Mouse (Mus musculus) c-Kit-positive CD71-negative TER-119-negative erythroid progenitor cells, embryonic 14.5 days (primary cell): Measurements from ENCODE around the gene Fam111a.
A peak's percentile ranks its signal among the peaks of the same experiment; 100 is the strongest.
"Not testable (repeated sequence)": the region's sequence is repeated elsewhere in the genome, so short reads cannot be mapped to it uniquely, and the experiment has no call there.

Experiments
- DNase-seq: peaks from one replicate; pipeline ENCODE4 v3.0.0-alpha.2; 2013; ENCODE audit warnings: low read depth

Fam111a gene

DNA sequence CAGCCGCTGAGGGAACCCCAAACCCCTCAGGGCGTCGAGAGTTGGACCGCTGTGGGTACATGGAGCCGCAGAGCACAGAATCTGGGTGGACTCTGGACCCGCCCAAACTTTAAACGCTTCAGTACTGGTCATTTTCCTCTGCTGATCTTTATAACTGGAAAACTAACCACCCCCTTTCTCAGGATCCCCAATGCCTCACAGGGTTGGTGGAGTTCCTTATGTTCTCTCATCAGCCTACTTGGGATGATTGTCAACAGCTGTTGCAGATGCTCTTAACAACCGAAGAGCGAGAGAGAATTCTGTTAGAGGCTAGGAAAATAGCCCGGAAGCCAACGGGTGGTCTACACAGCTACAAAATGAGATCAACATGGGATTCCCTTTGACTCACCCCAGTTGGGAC is at the start of gene Fam111a:
TSS of gene Fam111a (plus strand) at position 301 of the 400 bp plus-strand sequence.
- not testable (repeated sequence) for DNase-seq

DNA sequence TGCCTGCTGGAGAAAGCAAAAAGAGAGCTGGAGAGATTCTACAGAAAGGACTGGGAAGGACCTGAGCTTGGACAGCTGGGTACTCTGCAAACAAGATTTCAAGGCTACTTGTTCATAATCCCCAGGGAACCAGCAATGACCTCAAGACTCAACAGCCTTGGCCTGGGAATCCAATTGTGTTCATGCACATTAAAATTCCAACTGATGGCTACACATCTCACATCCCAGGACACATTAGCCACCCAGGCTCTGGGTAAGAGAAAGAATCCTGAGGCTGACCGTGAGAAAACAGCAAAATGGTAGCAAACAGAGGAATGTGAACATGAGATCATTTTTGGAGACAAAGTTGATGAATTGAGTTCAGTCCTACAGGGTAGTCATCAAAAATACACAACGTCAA is 49.3 kb upstream of the Fam111a start:
- no peak for DNase-seq

DNA sequence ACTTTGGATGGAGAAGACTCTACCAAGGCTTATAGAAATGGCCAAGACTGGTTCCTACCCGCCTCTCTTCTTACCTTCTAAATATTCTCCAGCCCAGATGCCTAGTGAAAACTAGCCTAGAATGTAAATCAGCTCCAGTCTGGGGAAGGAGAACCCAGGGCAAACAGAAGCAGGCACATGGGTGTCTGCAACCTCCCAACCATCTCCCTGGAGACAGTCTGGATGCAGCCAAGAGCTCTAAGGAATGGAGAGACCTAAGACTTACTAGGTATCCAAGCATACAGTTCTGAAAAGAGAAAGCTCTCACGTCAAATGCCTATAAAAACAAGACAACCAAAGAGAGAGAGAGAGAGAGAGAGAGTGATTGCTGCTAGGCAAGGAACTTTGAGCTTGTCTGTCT is 47.6 kb upstream of the Fam111a start:
- DNase-seq = no peak

DNA sequence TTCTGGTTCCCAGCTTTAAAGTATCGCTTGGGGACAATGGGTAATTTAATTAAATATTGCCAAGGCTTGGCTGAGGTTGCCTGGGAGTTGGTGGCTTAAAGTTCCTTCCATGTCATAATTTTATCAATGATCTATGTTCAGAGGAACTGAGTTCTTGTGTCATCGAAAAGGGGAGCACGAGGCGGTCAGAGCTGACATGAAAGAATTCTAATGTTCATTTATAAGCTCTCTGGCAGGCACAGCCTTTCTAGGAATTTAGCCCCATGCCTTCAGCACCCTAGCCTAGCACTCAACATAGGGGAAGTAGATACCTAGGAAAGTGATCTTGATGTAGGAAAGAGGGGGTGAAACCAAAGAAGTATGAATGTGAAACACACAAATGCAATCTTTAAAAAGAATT is 47.2 kb upstream of the Fam111a start:
- DNase-seq = no peak

GRCm38 (mm10) chr19:12498941-12499340 is 46.6 kb upstream of the Fam111a start:
- no peak for DNase-seq

GRCm38 (mm10) chr19:12499485-12499884 is 46.1 kb upstream of the Fam111a start:
- DNase-seq = no peak

GRCm38 (mm10) chr19:12500124-12500523 is 45.4 kb upstream of the Fam111a start:
- DNase-seq = no peak

DNA sequence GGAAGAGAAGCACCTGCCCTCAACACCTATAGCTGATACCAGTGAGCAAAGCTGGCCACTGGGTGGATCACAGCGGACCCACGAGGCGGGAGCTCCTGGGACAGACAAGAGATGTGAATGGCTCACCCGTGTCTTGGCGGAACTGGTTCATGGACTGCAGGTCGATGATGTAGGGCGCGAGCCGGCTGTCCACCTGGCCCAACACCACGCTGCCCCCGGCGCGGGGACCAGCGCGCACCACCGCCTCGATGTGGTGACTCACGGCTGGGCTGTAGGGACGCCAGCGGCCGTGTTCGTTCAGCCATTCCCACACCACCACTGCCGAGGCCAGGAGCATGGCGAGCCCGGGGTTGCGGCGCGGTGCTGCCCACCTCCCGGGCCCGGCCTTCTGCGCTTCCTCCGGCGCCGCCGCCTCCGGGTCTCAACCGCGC is 44.6 kb upstream of the Fam111a start:
- no peak for DNase-seq

GRCm38 (mm10) chr19:12501370-12502347 is 43.9 kb upstream of the Fam111a start, which contains the start of gene Dtx4:
Dtx4 (minus strand) TSS chr19:12501454.
- peak; percentile 94 for DNase-seq

DNA sequence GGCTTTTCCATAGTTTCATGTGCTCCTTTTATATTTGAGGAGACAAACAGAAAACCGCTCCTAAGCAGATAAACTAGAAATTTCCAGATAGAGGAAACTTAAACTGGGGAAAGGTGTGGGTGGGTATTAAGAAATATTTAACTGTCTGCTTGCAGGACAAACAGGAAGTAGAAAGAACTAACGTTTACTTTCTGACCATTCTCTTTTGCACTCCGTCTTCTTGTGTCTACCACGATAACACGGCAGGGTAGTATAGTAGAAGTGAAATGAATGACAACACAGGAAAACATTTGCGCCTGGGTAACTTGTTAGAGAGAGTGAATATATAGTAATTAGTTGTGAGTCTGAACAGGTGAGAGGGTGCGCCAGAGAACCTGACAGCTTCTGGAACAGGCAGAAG is 42.8 kb upstream of the Fam111a start:
- DNase-seq = no peak

- no peak for DNase-seq
Measured at GRCm38 (mm10) chr19:12514621-12515020, 30.9 kb upstream of the Fam111a start.

DNA sequence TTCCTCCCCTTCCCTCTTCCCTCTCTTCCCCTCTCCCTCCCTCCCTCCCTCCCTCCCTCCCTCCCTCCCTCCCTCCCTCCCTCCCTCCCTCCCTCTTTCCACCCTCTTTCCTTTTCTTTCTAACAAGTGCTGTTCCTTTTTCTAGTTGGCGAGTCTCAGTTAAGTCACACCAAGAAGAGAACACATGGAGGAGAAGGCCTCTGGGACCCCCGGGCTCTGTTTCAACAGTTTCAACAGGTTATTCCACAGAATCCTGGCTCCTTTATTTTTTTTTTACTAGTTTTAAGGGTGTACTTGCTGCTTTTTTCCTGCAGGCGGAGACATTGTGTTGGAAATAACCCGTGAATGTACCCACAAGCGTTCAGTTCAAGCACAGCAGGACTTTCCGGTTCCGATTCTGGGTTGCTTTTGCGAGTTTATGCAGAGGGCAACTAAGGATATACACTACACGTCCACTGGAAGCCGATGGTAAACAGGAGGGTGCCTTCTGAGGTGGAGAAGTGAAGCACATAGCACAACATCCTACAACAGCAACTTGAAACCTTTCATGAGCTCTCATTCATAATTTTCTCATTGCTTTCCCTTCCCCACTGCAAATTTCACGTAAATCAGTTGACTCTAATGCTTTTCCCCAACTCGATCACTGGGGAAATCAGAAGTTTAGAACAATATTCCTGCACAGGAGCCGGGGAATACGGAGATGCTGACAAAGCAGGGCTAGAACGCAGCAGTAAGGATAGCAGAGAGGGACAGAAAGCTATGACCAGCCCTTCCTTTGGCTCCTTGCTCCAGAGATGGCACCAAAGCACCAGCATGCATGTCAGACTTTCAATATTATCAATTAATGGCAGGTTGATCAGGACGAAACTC is 27.6 kb upstream of the Fam111a start:
- DNase-seq = peak; percentile 43

GRCm38 (mm10) chr19:12518541-12518890 is 27.0 kb upstream of the Fam111a start:
- DNase-seq = no peak

DNA sequence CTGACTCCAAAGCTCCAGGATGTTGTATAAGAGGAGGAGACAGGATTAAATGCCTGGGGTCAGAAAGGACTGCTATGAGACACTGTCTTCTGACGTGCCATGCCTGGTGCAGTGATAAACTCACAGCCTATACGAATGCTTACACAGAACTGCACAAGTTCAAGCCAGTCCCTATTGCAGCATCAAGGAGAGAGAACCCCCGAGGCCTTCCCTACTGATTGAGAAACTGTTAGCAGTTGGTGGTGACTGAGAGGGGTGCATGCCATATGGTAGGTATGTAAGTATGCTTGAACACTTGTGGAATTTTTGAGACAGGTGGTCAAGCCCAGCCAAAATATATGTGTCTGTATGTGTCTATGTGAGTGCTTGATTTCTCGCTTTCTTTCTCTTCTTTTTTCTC is 22.2 kb upstream of the Fam111a start:
- DNase-seq = no peak

GRCm38 (mm10) chr19:12537168-12537567 is 8.4 kb upstream of the Fam111a start:
- no peak for DNase-seq

GRCm38 (mm10) chr19:12539975-12540374 is 5.6 kb upstream of the Fam111a start:
- DNase-seq = no peak

DNA sequence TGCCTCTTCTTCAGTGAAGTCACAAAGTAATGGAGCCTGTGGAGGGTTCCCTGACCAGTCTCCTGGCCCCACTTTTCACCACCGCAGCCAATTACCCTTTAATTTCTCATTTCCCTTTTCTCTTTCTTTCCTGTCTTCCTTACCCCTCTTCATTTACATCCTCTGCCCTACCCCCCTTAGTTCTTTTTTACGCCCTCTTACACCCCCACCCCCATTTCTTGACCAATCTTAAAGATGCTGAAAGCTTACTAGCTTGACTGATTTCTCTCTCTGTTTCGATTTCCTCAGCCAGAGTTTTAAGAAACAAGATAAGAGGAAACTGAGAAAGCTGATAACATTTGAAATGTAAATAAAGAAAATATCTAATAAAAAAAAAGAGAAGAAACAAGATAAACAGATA is 4.8 kb upstream of the Fam111a start:
- no peak for DNase-seq

GRCm38 (mm10) chr19:12541644-12542043 is 3.9 kb upstream of the Fam111a start:
- no peak for DNase-seq

DNA sequence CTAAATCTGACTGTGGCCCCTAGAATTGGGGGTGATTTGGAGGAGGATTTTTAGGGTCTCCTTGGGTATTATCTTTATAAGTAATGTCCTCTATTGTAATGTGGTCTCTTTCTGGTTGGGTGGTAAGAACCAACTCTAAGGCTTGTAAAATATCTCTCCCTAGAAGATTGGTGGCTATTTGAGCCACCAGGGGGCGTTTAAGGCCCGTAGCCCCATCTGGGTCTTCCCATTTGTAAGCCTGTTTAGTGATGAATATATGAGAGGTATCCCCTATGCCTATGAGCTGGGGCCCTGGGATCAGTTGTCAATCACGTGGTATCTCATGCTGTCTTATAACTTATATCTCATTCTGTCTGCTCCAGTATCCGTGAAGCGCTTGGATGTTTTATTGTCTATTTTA is 3.6 kb downstream of the Fam111a start:
- no peak for DNase-seq

DNA sequence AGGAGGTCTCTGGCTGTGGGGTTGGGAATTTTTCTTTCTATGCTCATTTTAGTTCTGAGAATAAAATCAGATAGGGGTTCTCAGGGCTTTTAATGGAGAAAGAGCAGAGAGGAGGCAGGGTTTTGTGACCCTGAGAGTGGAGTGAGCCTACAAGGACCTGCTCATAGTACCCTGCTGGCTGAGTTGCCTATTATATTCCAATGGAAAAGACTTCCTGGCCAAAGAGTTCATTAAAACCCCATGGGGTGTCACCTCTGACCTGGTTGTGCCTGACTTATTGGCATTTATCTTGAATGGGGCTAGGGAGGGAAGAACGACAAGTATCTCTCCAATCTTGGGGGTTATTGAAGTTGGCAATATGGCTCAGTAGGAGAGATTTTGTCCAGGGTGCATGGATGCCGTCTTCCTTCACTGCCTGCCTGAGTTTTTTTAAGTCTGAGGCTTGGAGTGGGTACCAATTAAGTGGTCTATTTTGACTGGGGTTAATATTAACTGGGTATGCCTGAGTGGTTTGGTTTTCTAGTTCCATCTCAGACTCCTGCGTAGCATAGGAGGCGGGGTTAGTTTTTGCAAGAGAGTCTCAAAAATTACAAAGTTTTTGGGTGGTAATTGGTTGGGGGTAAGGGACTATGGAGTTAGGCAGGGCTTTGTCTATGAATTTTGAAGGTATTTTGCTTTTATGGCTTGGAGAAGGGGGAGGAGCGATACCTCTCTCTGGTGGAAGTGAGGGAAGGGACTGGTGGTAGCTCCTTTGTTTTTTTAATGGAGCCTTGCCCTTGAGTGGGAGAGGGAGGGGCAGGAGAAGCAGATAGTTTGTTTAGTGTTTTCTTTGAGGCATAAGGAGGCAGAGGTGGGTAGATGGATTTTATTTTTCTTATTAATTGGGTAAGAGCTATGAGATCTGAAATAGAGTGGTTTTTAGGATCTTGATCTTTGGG is 4.7 kb downstream of the Fam111a start:
- no peak for DNase-seq

- DNase-seq = no peak
Measured at GRCm38 (mm10) chr19:12556293-12556692, 10.8 kb downstream of the Fam111a start.

DNA sequence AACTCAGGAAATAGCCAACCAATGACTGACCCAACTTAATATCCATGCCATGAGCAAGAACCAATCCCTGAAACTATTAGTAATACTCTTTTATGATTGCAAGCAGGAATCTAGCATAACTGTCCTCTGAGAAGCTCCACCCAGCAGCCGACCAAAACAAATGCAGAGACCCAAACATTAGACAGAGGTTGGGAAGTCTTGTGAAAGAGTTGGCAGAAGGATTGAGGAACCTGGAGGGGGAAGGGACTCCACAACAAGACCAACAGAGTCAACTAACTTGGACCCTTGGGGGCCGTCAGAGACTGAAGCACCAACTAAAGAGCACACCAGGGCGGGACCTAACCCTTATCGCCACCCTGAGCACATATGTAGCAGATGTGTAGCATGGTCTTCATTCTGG is 12.7 kb downstream of the Fam111a start:
- no peak for DNase-seq
